Mouse (Mus musculus) neural tube, embryonic 12.5 days (tissue): ENCODE data around the gene Hist1h1e. TPM values are rescaled to one million over a fixed set of nuclear protein-coding genes. Genes with fewer than 3 reads are reported as not detected.

Experiments used
- microRNA-seq: library from miRNA; unstranded; fragments of <30 nt; microRNA quantifications from one replicate; pipeline ENCODE4, GENCODE M21; 2017
- polyA plus RNA-seq: library from polyadenylated mRNA; unstranded; fragments of >200 nt; fragmentation: Nextera tagmentation; extraction: Ambion mirVana; gene quantifications from 2 replicates; pipeline ENCODE4 v1.2.1, GENCODE M21; 2016

Gene Hist1h1e
- polyA plus RNA-seq, 1 experiment from 2014 or later: 12.8 TPM

Small RNA genes lying within 50 kb of the gene (microRNA-seq; reads per million reads assigned to microRNA genes)
- gene Gm44359: not detected
- gene Gm44394: not detected

Other genes with a start within 250 kb of the Hist1h1e start
- gene Abt1, start 198.7 kb downstream of the Hist1h1e start, polyA plus RNA-seq: 11.4 TPM in 2 replicates
- gene Btn1a1, start 156.7 kb downstream of the Hist1h1e start, polyA plus RNA-seq: not detected in 2 replicates
- 0.23 and 0.31 TPM in 2 replicates for gene Btn2a2, start 133.7 kb downstream of the Hist1h1e start, polyA plus RNA-seq
- gene Hist1h4h, start 91.5 kb downstream of the Hist1h1e start, polyA plus RNA-seq: 4.6 and 6.6 TPM in 2 replicates
- gene Hist1h2af, start 88.7 kb downstream of the Hist1h1e start, polyA plus RNA-seq: 2.7 and 5.6 TPM in 2 replicates
- gene Hist1h3g, start 87.1 kb downstream of the Hist1h1e start, polyA plus RNA-seq: 3.0 and 5.4 TPM in 2 replicates
- gene Hist1h2bh, start 79.2 kb downstream of the Hist1h1e start, polyA plus RNA-seq: 0.63 TPM in 2 replicates
- 0.60 and 0.63 TPM in 2 replicates for gene Hist1h3f, start 78.5 kb downstream of the Hist1h1e start, polyA plus RNA-seq
- gene Hist1h4f, start 70.9 kb downstream of the Hist1h1e start, polyA plus RNA-seq: 0.79 and 1.00 TPM in 2 replicates
- gene Hist1h1d, start 69.3 kb downstream of the Hist1h1e start, polyA plus RNA-seq: 0.30 and 0.37 TPM in 2 replicates
- 5.1 and 7.4 TPM in 2 replicates for gene Hist1h3e, start 60.2 kb downstream of the Hist1h1e start, polyA plus RNA-seq
- 52.5 and 96.7 TPM in 2 replicates for gene Hist1h2ae, start 51.3 kb downstream of the Hist1h1e start, polyA plus RNA-seq
- gene Hist1h2bg, start 51.2 kb downstream of the Hist1h1e start, polyA plus RNA-seq: 8.8 and 11.8 TPM in 2 replicates
- 3.4 and 6.6 TPM in 2 replicates for gene Hist1h2bf, start 48.4 kb downstream of the Hist1h1e start, polyA plus RNA-seq
- gene Hist1h2ad, start 48.2 kb downstream of the Hist1h1e start, polyA plus RNA-seq: 0.86 and 2.8 TPM in 2 replicates
- 3.8 and 4.9 TPM in 2 replicates for gene Hist1h3d, start 46.8 kb downstream of the Hist1h1e start, polyA plus RNA-seq
- gene Hist1h4d, start 41.0 kb downstream of the Hist1h1e start, polyA plus RNA-seq: 65.8 and 97.5 TPM in 2 replicates
- 1.9 and 2.1 TPM in 2 replicates for gene Hist1h2be, start 1.4 kb downstream of the Hist1h1e start, polyA plus RNA-seq
- 0.66 and 0.74 TPM in 2 replicates for gene Hist1h2ac, start 61.4 kb upstream of the Hist1h1e start, polyA plus RNA-seq
- 28.0 and 29.4 TPM in 2 replicates for gene Hist1h2bc, start 61.6 kb upstream of the Hist1h1e start, polyA plus RNA-seq
- gene Hist1h1t, start 73.3 kb upstream of the Hist1h1e start, polyA plus RNA-seq: 0.23 TPM in 1 of 2 replicates, not detected in the other
- gene Hist1h4c, start 75.9 kb upstream of the Hist1h1e start, polyA plus RNA-seq: 5.1 and 7.8 TPM in 2 replicates
- 3.9 TPM in 2 replicates for gene Hfe, start 88.3 kb upstream of the Hist1h1e start, polyA plus RNA-seq
- gene Hist1h1c, start 116.2 kb upstream of the Hist1h1e start, polyA plus RNA-seq: 13.3 and 13.6 TPM in 2 replicates
- gene Hist1h3c, start 123.0 kb upstream of the Hist1h1e start, polyA plus RNA-seq: 6.8 and 7.4 TPM in 2 replicates
- gene Hist1h2bb, start 124.2 kb upstream of the Hist1h1e start, polyA plus RNA-seq: 1.3 and 1.7 TPM in 2 replicates
- 28.5 and 44.2 TPM in 2 replicates for gene Hist1h2ab, start 128.6 kb upstream of the Hist1h1e start, polyA plus RNA-seq
- gene Hist1h3b, start 129.7 kb upstream of the Hist1h1e start, polyA plus RNA-seq: 5.8 and 10.0 TPM in 2 replicates
- 4.5 and 6.1 TPM in 2 replicates for gene Hist1h4b, start 134.5 kb upstream of the Hist1h1e start, polyA plus RNA-seq
- gene Hist1h4a, start 138.7 kb upstream of the Hist1h1e start, polyA plus RNA-seq: 1.0 TPM in 1 of 2 replicates, not detected in the other
- gene Hist1h3a, start 139.8 kb upstream of the Hist1h1e start, polyA plus RNA-seq: 3.5 and 3.6 TPM in 2 replicates
- gene Hist1h1a, start 141.1 kb upstream of the Hist1h1e start, polyA plus RNA-seq: 1.5 and 3.0 TPM in 2 replicates
- gene Trim38, start 147.4 kb upstream of the Hist1h1e start, polyA plus RNA-seq: not detected in 2 replicates
- not detected in 2 replicates for gene Slc17a2, start 184.4 kb upstream of the Hist1h1e start, polyA plus RNA-seq
- gene Slc17a3, start 216.9 kb upstream of the Hist1h1e start, polyA plus RNA-seq: 0.18 TPM in 1 of 2 replicates, not detected in the other
- not detected in 2 replicates for gene Slc17a1, start 245.2 kb upstream of the Hist1h1e start, polyA plus RNA-seq